Mouse (Mus musculus): ENCODE results near the gene Arpc1a.
"Not testable (repeated sequence)": the region's sequence is repeated elsewhere in the genome, so short reads cannot be mapped to it uniquely, and the experiment has no call there.

The Arpc1a gene

DNA sequence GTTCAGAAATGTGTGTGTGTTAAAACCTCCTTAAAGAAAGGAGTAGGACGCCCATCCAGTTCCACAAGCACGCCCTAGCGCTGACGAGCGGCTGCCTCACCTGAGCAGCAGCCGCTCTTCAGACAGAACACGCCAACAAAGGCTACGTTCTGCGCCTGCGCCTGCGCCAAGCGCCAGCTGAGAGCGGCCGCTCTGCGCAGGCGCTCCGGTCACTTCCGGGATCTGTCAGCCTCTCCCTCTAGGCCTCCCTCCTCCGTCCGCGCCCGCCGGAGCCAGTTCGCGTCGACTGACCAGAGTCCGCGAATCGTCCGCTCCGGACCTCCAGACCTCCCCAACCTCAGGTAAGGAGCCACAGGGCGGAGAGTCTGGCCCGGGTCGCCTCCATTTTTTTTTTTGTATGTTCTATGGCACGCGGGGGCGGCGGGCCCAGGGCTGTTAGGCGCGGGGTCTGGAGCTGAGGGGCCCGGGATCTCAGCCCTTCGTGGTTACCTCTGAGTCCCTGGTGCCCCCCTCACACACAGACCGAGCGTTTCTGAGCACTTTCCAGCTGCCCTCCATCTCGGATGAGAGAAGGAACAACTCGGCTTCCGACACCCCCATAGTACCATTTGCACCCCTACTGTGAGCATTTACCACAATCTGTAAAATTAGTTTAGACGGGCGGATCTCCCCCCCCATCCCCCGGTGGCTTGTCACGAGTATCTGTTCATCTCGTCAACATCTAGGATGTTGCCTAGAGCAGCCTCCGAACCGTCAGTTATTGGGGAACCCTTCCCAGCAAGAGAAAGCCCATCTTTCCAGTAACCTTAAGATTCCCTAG, at the start of gene Arpc1a, which contains the start of gene Kpna7:
Gene Arpc1a (plus strand): TSS at position 199 of the 820 bp plus-strand sequence.
Gene Kpna7 (minus strand): TSS at position 399 of the 820 bp plus-strand sequence.
- DNase-seq (ENCODE audit: low spot score in 2 of 2), result peak; percentile 81 to 90

GRCm38 (mm10) chr5:145041628-145042027, 42.0 kb upstream of the Arpc1a start:
- DNase-seq (ENCODE audit: low spot score in 2 of 2), result peak in 1 of 2 experiments; percentile 4

DNA sequence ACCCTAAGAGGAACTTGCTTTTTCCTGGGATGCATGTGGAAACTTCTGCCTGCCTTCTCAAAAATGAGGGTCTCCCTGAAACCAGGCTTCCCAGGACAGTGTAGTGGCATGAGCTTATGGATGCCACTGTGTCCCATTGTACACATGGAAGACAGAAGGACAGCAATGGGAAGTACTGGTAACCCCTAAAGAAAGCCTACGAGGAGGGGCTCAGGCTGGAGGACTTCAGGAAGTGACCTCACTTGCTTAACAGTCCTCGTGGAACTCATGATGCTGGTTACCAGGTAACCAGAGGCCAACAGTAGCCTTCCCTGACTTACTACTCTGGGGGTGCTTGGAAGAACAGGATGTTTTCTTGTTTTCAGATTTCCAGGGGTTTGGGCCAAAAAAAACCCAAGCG, 40.9 kb upstream of the Arpc1a start, which contains the start of gene 1700018F24Rik:
Gene 1700018F24Rik (plus strand): TSS at position 301 of the 400 bp plus-strand sequence.
- not testable (repeated sequence) for DNase-seq (ENCODE audit: low spot score in 2 of 2)

GRCm38 (mm10) chr5:145054187-145054586, 29.4 kb upstream of the Arpc1a start:
- not testable (repeated sequence) for DNase-seq (ENCODE audit: low spot score in 2 of 2)

DNA sequence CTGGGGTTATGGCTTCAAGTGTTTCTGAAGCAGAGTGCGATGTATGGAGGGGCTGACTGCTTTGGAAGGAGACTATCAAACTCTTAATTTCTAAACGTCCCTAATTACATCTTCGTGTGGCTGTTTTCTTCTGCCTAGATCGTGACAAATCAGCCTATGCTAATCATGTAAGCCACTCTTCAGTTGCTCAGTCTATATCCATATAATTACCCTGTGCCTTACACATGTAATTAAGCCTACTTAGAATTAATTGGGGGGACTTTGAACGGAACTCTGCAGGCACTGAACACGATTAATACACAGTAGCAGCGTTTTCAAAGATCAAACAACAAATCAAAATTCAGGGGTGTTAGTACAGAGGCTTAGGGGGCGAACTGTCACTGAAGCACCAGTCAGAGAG, 25.7 kb upstream of the Arpc1a start:
- no peak for DNase-seq (ENCODE audit: low spot score in 2 of 2)

DNA sequence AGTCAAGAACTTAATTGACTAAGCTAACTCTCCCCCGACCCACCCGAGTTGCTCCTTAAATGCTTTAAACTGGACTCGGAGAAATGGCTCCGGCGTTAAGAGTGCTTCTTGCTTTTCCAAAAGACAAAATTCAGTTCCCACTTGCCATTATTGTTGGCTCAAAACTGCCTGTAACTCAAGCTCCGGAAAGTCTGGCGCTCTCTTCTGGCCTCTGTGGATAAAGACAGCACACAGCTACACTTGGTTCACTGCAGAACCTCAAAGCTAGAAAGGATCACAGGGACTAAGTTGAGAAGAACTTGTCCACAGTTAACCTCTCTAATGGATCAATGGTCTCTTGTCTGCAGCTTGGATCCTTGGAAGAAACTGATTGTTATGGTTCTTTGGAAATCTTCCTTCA, 24.9 kb upstream of the Arpc1a start:
- no peak for DNase-seq (ENCODE audit: low spot score in 2 of 2)

DNA sequence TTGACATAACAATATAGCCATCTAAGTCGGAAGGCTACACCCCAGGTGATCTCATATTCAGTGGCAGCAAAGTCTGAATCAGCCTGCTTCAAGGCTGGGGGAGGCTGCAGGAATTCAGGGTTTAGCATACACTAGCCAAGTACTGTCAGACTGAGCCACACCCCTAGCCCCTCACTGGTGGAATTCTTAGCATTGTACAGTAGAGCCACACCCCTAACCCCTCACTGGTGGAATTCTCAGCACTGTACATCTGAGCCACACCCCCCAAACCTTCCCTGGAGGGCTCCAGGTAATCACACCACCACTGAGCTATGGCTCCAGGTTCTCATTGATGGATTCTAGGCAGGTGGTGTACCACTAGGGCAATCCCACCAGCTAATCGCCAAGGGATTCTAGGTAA, 24.1 kb upstream of the Arpc1a start:
- no peak for DNase-seq (ENCODE audit: low spot score in 2 of 2)

- DNase-seq (ENCODE audit: low spot score in 2 of 2), result no peak
These were observed 18.8 kb upstream of the Arpc1a start for GRCm38 (mm10) chr5:145064765-145065340.

DNA sequence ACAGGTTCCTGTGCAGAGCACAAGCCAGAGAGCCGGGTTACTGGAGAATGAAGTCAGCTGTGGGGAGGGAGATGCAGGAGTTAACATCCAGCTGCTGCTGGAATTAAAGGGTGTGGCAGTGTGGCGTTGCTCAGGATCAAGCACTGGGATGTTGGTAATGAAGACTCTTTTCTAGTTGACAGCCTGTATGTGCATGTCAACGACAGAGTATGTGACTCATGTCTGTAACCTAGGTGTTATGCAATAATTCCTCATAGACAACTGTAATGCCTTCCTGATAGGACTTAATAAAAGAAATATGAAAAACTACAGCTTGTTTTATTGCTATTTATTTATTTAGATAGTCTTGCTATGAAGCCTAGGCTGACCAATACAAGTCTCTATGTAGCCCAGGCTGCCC, 14.8 kb upstream of the Arpc1a start:
- no peak for DNase-seq (ENCODE audit: low spot score in 2 of 2)

DNA sequence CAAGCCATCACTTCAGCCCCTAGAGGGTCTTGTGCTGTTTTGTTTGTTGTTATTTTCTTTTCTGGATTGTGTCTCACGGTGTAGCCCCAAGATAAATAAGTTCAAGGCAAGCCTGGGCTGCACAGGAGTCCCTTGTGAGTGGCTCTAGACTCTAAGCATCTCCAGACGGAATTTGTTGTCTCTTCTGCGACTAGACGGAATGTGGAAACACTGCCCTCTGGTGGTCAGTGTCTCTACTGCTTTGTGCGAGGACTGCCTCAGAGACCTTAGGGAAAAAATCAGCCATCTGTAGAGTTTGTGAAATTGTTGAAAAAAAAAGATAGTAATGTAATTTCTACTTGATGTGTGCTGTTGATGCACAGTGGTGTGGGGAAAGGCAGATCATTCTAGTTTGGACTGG, 13.9 kb upstream of the Arpc1a start:
- peak; percentile 36 to 53 for DNase-seq (ENCODE audit: low spot score in 2 of 2)

DNA sequence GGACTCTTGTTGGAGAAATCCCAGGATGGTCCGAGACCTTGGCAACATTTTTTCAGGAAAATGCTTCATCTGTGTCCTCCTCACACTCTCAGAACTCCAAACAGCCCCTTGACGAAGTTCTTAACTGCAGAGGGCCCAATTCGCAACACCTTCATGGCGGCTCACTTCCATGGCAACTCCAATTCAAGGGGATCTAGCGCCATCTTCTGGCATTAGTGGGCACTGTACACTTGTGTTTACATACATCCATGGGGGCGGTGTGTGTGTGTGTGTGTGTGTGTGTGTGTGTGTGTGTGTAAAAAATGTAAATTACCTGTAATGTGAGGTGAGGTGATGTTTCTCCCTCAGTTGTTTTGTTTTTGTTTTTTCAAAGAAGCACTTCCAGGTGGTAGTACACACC, 12.3 kb upstream of the Arpc1a start:
- DNase-seq (ENCODE audit: low spot score in 2 of 2), result no peak

DNA sequence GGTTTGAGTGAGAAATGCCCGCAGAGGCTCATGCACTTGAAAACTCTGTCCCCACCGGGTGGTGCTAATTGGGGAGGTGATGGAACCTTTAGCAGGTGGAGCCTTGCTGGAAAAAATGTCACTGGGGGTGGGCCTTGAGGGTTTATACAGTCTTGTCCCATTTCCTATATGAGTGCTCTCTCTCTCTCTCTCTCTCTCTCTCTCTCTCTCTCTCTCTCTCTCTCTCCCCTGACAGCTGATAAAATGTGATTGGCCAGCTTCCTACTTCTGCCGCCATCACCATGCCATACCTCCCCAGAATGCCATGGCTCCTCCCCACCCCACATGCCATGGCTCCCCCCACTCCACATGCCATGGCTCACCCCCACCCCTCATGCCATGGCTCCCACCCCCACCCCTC, 8.5 kb upstream of the Arpc1a start:
- no peak for DNase-seq (ENCODE audit: low spot score in 2 of 2)

GRCm38 (mm10) chr5:145081866-145082613, 1.6 kb upstream of the Arpc1a start:
- DNase-seq (ENCODE audit: low spot score in 2 of 2), result peak; percentile 28 to 70

- not testable (repeated sequence) for DNase-seq (ENCODE audit: low spot score in 2 of 2)
These were observed 429 bp upstream of the Arpc1a start for GRCm38 (mm10) chr5:145083201-145083600.

DNA sequence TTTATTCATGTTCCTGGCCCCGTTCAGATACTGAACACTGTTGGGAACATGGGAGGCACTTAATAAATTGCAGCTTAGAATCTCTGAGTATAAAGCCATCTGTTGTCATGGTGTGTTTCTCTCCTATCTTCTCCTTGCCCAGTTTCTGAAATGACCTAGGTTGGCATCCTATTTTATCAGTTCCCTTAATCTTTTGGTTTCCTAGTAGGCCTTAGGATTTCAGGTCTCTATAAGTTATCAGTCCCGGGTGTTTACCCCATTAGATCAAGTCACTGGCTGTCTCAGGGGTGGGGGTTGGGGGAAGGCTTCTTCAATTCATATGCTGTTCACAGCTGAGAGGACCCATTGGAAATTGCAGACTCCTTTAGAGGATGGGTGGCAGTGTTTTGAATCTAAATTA, 1.2 kb downstream of the Arpc1a start:
- no peak for DNase-seq (ENCODE audit: low spot score in 2 of 2)

GRCm38 (mm10) chr5:145088186-145088585, 4.6 kb downstream of the Arpc1a start:
- DNase-seq (ENCODE audit: low spot score in 2 of 2), result no peak

DNA sequence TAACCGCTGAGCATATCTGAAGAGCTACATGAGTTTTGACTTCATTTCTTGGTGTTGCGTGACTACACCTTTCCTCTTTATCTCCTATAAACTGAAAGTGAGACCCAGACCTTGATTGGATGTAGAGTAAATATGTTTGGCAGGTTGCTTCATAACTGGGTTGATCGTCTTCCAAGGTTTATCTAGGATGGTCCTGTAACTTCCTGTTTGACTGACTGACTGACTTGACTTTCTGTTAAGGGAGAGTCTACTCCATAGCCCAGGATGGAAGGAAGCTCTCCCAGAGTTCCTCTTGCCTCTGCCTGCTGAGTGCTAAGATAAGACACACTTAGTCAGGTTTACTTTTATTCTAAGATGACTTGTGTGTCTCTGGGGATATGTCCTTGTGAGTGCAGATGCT, 6.2 kb downstream of the Arpc1a start:
- no peak for DNase-seq (ENCODE audit: low spot score in 2 of 2)

DNA sequence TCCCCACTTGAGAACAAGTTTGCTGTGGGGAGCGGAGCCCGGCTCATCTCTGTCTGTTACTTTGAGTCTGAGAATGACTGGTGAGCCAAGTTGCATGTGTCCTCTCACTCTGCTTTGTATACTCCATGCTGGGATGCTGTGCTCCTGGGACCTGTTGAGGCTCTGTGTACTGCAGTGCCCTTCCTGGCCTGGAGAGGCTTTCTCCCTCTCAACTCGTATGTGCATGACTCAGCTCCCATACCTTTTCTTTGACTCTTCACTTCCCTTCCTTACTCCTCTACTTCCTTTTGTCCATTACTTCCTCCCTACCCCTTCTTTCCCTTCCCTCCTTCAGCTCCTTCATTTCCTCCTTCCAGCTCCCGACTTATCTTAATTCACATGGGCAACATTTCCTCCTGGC, 12.6 kb downstream of the Arpc1a start:
- DNase-seq (ENCODE audit: low spot score in 2 of 2), result no peak

- DNase-seq (ENCODE audit: low spot score in 2 of 2), result no peak
These were observed 14.8 kb downstream of the Arpc1a start for GRCm38 (mm10) chr5:145098340-145098821.

- no peak for DNase-seq (ENCODE audit: low spot score in 2 of 2)
These were observed 17.3 kb downstream of the Arpc1a start for GRCm38 (mm10) chr5:145100960-145101359.

DNA sequence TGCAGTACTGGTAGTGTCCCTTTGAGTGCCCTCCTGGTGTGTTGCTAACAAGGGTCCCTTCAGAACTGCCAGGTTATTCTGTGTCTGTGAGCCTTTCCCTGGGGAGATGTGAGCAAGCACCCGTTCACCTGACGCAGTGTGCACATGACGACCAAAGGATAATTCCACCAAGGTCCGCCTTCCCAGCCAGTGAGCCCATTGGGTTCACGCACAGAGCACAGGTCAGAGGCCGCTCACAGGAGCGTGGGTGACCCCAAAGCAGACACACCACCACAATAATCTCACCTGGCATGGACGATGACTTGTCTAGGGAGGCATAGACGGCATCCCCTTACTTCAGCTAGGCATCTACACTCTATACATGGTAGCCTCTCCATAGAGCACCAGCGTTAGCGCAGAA, 17.8 kb downstream of the Arpc1a start:
- not testable (repeated sequence) for DNase-seq (ENCODE audit: low spot score in 2 of 2)

DNA sequence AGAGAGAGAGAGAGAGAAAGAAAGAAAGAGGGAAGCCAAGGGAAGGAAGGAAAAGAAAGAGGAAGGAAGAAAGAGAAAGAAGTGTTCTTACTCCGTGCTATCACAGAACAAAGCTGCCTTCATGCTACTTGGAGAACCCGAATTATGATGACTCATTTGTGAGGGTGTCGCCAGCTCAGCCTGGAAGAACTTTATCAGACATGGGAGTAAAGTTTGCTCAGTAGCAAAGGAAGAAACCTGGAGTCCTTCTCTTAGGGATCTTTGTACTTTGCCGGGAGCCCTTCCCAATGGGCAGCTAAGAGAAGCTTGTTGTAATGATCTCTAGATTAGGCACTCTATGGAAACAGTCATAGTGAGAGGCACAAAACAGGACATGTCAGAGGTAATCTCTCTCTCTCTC, 19.1 kb downstream of the Arpc1a start:
- DNase-seq (ENCODE audit: low spot score in 2 of 2), result no peak

Measured in urinary bladder, adult 18-20 months (tissue).